Mouse (Mus musculus) T-helper 2 cell (primary cell): ENCODE measurements around the gene Cplx1.

ENCODE experiments used
- in situ Hi-C: fragments of 300-600 bp; cut with MboI, MseI; formaldehyde crosslinking; loops from one replicate; pipeline ENCODE4 v1.15.1; 2025; ENCODE audit warnings: high pct_unique_total_duplicates

Gene Cplx1

GRCm38 (mm10) chr5:108549489-108550206 is at the start of gene Cplx1:
Gene Cplx1, minus strand, starts transcription at chr5:108550024.
- in situ Hi-C loops: loop anchor here (10.0 kb wide), 1 partner anchor 1395 kb away; no protein-coding TSS in a partner anchor

GRCm38 (mm10) chr5:108581361-108581891 is 31.6 kb upstream of the Cplx1 start:
- in situ Hi-C loops: loop anchor here (25.0 kb wide), 1 partner anchor 1731 kb away; no protein-coding TSS in a partner anchor

DNA sequence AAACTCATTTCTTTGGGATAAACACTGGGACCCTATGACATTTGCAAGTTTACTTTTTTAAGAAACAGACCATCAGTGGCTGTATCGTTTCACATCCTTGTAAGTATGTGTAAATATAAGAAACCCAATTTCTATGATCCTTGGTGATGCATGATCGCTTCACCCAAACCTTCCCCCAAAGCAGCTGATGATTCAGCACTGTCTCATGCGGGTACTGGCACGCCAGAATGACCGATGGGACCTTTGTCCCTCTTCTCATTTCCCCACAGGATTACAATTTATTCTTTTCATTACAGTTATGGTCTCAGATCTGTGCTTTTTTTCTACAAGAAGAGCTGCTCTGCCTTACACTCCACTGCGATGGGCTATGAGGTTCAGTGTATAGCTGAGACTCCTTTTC is 23.2 kb upstream of the Cplx1 start:
- in situ Hi-C loops: no loop called here

GRCm38 (mm10) chr5:108570991-108571390 is 21.2 kb upstream of the Cplx1 start:
- in situ Hi-C loops: no loop called here

DNA sequence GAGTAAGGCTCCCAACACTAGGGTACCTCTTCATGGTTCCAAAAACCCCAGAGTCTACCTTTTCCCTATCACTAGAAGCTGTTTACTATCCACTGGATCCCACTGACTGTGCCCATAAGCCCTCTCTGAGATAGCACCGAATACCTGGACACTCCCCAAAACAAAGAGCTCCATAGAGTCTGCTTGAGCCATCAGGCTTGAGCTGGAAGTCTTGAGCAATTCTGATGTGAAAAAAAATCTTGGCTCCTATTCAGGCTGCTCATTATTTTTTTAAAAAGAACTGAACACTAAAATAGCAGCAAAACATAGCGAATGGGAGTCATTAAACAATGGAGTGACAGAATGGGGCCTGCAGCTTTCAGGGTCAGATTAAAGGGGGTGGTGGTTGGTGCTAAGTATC is 17.3 kb upstream of the Cplx1 start:
- in situ Hi-C loops: no loop called here

DNA sequence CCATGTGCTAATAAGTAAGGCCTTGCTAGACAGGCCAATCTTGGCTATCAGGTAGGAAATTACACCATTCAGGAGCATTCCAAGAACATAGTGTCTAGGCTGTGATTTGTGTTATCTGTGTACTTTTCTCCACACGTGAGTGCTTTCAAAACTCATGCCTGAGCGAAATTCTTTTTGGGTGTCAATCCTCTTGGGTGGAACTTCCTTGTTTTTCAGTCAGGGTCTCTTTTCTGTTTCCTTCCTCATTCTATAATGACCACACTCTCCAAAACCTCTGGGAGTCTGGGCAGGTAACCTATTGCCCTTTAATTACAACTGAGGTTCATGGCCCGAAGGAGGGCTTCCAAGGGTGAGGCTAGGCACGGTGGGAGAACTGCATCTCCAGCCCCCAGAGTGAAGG is 16.7 kb upstream of the Cplx1 start:
- in situ Hi-C loops: no loop called here

DNA sequence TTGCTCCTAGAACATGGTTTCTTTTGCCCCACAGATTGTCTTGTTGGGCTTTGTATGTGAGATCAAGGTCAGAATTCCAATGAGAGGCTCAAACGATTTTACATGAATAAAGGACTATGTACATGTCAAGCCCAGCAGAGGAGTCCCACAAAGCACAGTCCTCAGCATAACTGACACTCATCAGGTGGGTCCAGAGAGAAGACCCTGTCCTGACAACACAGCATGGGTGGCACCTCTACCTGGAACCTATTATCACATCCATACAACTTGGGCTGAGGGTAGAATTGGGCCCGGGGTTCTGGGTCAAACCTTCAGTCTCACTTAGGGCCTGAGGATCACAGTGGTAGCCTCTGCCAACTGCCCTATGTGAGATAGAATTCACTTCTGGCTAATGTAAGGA is 15.6 kb upstream of the Cplx1 start:
- in situ Hi-C loops: no loop called here

DNA sequence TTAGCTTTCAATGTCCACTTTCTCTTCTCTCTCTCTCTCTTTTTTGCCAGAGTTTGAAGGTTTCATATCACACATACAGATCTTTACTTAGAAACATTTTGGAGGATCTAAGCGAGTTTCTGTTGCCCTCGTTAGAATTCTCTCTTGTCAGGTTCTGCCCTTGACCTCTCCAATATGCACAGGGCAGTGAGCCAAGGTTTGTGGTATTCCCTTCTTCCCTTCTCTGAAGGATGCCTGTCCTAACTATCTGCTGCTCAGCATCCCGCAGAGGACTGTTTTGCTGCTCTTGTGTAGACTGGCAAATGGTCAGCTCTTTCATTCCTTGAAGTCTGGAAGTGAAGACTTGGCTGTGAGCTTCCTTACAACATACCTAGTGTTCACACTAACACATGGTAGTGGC is 14.5 kb upstream of the Cplx1 start:
- in situ Hi-C loops: no loop called here

DNA sequence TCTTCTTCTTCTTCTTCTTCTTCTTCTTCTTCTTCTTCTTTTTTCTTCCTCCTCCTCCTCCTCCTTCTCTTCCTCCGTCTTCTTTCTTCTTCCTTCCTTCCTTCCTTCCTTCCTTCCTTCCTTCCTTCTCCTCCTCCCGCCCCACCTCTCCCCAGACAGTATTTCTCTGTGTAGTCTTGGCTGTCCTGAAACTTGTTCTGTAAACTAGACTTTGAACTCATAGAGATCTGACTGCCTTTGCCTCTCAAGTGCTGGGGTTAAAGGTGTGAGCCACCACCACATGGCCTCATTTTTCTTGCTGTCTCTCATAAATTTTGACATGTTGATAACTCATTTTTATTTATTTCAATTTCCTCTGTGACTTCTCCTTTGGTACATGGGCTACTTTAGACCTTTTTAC is 12.7 kb upstream of the Cplx1 start:
- in situ Hi-C loops: no loop called here

GRCm38 (mm10) chr5:108556986-108557385 is 7.2 kb upstream of the Cplx1 start:
- in situ Hi-C loops: no loop called here

DNA sequence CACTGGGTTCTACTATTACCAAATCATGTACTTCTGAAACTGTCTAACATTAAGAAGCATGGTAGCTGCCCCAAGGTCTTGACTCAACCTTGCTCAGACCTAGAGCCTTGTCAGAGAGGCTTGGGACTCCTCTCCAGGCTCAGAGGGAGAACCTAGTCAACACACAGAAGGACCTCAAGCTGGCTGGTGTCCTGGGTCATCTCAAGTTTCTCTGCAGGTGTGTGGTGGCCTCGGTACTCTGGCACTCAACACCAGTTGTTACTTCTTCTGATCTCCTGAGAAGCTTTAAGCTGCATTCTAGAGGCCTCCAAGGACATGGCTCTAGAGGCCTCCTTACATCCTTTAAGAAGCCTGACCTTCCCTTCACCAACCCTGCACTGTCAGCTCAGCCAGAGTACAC is 4.2 kb upstream of the Cplx1 start:
- in situ Hi-C loops: no loop called here

- in situ Hi-C loops: no loop called here
Measured at GRCm38 (mm10) chr5:108550207-108550594, 377 bp upstream of the Cplx1 start.

GRCm38 (mm10) chr5:108549137-108549488 is 711 bp downstream of the Cplx1 start:
- in situ Hi-C loops: loop anchor here (10.0 kb wide), 1 partner anchor 1394 kb away; no protein-coding TSS in a partner anchor

- in situ Hi-C loops: loop anchor here (10.0 kb wide), 1 partner anchor 1393 kb away; no protein-coding TSS in a partner anchor
Measured at GRCm38 (mm10) chr5:108547636-108548035, 2.2 kb downstream of the Cplx1 start.

DNA sequence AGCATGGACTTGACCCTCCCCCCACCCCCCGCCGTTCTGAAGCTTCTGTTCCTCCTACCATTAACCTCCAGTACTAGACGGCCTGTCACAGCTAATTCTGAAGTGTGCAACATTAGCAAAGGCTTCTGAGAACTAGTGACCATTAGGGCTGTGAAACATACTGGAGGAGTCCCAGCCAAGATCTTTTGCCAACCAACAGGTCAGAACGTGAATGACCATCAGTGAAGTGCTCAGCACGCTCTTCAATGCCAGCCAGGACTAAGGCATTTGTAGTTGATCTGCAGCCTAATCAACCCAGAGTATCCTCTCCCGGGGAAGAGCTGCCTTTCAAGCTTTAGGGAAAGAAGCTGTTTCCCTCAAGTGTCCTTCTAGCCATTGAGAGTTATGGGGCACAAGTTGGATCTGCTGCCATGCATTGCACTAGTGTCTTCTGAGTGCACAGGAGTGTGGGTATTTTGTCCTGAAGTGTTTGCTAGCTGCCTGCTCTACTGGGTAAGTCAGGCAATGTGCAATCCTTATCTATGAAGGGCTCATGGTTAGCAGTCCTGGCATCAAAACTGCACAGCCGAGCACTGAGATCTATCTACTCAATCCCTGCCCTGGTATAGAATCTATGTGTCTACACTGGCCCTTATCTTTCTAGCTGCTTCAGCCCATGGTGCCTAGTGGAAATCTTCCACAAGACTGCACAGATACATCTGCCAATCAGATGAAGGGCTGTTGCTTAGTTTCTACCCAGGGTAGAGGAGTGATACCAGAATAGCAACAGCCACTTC is 6.1 kb downstream of the Cplx1 start:
- in situ Hi-C loops: loop anchor here (10.0 kb wide), 1 partner anchor 1389 kb away; no protein-coding TSS in a partner anchor

GRCm38 (mm10) chr5:108534188-108534587 is 15.6 kb downstream of the Cplx1 start:
- in situ Hi-C loops: no loop called here

DNA sequence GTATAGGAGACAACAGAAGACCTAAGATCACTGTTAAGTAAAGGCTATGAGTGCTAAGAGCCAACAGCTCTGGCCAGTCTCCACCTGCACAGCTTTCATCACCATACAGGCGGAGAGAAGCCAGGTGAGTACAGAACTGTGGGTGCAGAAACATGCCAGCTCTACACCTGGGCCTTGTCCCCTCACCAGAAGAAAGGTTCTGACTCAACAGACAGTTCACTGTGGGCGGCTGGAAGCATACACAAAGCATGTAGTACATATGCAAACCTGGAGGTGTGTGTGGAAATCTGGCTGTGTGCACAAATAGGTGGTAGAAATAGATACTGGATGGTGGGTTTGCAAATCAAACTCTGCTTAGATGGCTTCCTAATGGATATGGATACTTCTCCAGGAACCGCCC is 27.2 kb downstream of the Cplx1 start:
- in situ Hi-C loops: no loop called here

GRCm38 (mm10) chr5:108521896-108522295 is 27.9 kb downstream of the Cplx1 start:
- in situ Hi-C loops: no loop called here

GRCm38 (mm10) chr5:108521016-108521415 is 28.8 kb downstream of the Cplx1 start:
- in situ Hi-C loops: no loop called here

DNA sequence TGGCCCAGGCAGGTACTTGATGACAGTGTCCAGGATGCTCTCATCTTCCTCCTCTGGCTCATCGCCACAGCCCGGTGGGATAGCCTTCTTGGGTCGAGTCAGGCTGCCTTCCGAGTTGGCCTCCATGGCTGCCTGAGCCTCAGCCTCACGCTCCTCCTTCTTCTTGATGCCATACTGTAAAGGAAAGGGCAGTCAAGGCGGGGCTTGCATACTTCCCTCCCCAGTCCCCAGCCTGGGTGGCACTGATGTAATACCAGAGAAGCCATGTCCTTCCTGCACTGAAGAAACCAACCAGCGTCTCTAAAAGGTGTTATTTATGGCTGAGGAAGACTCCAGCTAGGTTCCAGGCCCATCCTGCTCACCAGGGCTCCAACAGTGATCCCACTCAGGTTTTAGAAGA is 29.7 kb downstream of the Cplx1 start:
- in situ Hi-C loops: no loop called here

DNA sequence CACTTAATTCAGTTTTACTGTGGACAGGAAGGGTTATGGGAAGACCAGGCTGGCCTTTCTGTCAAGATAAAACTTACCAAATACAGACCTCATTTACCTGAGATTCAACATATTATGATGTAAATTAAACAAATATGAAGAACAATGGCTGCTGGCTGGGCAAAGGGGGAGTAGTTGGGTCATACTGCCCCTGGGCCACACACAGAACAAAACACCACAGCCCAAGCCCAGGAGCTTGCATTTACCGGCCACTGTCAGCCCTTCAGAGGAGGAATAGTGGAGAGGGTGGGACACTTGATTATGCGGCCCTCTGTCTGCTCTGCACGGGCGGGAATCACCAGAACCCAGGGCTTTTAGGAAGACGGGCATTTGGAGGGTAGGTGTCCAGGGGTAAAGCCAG is 30.9 kb downstream of the Cplx1 start:
- in situ Hi-C loops: no loop called here

- in situ Hi-C loops: no loop called here
Measured at GRCm38 (mm10) chr5:108518106-108518885, 31.5 kb downstream of the Cplx1 start.
